Mouse (Mus musculus): Measurements from ENCODE around the gene Kif17.
A peak's percentile ranks its signal among the peaks of the same experiment; 100 is the strongest.

Gene Kif17

GRCm38 (mm10) chr4:138261843-138262681 lies 11.8 kb downstream of the Kif17 start:
- peak; percentile 88 for DNase-seq

GRCm38 (mm10) chr4:138267869-138268268 lies 17.6 kb downstream of the Kif17 start:
- no peak for DNase-seq

GRCm38 (mm10) chr4:138272011-138272997 lies 22.1 kb downstream of the Kif17 start:
- DNase-seq = peak; percentile 55

DNA sequence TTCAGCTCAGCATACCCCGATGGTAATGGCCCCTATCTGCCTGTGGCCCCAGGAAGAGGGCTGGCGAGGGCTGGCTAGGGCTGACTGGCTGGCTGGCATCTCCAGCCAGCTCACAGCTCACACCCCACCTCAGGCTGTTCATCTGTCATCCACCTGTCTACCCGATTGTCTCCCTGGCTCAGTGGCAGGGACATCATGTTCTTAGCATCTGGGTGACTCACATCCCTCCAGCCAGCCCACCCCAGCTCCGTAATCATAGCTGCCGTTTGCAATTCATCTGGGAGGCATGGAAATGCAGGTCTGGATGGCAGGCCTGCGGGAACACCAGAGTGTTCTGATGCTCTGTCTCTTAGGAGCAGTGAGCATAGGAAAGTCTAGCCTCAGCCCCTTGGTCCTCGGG lies 28.1 kb downstream of the Kif17 start:
- no peak for DNase-seq

DNA sequence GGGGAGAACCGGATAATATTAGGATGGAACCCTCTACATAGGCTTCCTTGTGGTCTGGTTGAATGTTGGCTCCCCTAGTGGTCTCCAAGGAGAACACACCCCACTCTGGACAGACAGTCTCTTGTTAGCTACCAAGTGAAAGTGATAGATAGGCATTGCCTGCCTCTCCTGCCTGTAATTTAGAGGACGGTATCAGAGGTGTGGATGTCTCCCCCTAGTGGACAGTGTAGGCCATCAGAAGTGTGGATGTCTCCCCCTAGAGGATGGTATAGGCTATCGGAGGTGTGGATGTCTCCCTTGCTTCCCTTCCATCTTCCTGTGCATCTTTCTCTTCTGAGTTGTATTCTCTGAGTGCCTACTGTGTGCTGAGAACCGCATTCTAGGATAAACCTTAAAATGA lies 32.6 kb downstream of the Kif17 start:
- peak; percentile 80 for DNase-seq

DNA sequence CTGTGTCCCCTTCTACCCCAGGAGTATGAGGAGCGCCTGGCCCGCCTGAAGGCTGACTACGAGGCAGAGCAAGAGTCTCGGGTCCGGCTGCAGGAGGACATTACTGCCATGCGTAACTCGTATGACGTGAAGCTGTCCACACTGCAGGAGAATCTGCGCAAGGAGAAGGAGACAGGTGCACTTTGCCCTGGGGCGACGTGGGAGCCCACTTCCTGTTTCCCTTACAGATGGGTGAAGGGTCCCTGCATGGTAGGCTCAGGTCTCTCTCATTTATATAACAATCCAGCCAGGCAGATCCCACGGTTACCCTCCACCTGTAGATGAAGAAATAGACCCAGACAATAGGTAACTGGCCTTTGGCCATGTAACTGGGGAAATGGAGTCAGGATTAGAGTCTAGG lies 36.2 kb downstream of the Kif17 start:
- no peak for DNase-seq

DNA sequence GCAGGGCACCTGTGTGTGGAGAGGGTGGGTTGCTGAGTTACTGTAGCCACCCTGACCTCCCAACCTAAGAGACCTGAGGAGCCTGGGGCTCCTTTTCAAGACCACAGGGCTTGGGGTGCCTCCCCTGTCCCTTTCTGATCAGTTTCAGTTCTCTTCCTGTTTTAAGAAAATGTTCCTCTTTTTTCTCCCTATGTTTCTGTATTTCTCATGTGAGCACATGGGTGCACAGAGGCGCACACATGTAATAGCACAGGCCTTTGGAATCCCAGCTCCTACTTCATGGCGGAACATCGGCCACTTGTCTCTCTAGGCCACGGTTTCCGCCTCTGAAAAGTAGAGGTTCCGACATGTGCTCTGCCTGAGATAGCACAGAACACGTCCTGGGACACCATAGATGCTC lies 38.5 kb downstream of the Kif17 start:
- no peak for DNase-seq

GRCm38 (mm10) chr4:138292028-138292427 lies 41.8 kb downstream of the Kif17 start:
- no peak for DNase-seq

DNA sequence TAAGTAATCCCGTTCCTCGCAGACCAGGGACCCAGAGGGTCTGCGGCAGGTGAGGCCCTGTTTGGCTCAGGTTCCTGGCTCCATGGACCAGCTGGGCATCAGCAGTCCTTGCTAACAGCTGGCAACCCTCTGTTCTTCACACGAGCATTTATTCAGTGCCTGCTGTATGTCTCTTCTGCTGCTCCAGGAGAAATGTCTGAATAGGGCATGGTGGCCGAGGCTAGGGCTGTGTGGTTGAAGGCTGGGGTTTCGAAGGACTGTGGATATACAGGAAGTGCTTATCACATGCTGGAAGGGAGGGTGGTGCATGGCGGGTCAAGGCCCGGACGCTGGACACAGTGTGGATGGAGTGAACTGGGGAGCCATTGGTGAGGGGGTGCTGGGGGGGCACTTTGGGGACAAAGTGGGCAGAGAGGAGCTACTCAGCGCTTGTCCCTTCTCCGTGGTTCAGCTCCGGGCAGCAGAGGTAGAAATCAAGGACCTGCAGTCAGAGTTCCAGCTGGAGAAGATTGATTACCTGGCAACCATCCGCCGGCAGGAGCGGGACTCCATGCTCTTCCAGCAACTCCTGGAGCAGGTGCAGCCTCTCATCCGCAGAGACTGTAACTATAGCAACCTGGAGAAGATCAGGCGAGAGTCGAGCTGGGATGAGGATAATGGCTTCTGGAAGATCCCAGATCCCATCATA lies 43.2 kb downstream of the Kif17 start:
- DNase-seq = no peak

DNA sequence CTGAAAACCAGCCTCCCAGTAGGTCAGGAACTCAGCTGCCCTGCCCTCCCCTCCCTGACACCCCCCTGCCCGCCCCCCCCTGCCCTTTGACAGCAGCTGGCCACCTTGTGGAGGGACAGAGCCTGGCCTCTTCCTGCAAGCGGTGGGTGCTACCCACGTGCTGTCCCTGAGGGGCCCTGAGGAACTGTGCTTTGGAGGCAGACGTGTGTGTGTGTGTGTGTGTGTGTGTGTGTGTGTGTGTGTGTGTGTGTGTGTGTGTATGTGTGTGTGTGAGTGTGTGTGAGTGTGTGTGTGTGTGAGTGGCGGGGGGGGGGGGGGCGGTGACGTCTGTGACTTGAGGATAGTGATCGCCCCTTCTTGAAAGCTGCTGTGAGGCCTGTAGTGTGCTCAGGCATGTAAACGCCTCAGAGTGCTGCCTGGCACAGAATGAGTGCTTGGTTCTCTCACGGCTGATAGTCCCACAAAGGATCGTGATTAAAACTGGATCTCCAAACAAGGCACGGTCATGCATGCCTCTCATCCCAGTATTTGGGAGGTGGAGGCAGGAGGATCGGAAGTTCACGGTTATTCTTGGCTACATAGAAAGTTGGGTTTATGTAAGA lies 43.8 kb downstream of the Kif17 start:
- DNase-seq = no peak

DNA sequence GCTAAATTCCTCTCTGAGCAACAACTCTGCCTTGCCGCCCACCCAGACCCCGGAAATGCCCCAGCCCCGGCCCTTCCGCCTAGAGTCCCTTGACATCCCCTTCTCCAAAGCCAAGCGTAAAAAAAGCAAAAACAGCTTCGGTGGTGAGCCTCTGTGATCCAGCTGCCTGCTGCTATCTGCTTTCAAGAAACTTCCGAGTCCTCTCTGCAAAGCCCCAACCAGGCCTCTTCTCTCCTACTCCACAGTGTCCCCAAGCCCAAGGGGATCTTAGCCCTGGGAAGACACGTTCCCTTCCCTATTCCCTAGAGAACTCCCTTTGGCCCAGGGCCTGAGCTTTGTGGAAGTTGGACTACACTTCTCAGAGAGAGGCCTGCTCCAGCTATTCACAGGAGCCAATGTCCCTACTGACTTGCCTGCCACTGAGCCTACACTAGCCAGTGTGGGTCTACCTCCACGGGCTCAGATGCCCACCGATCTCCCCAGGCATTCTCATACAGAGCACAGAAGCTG lies 51.1 kb downstream of the Kif17 start:
- no peak for DNase-seq

- no peak for DNase-seq
Observed at GRCm38 (mm10) chr4:138303011-138303410, 52.8 kb downstream of the Kif17 start.

DNA sequence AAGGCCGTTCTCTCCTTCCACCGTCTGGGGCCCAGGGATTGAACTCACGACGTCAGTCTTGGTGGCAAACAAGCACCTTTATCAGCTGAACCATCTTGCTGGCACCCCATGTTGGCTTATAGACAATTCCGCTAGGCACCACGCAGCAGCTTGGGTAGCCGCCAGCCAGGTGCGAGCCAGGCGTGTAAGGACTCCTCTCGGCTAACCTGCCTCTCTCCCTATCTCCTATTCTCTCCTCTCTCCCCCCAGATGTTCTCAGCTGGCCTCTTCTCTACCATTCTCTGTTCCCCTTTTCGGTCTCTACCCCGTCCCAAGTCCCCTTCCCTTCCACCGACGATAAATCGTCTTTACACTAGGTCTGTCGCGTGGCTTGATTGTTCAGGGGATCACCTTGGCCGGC lies 53.5 kb downstream of the Kif17 start:
- no peak for DNase-seq

- DNase-seq = peak; percentile 99
Observed at GRCm38 (mm10) chr4:138304340-138305104, 54.3 kb downstream of the Kif17 start, which contains the start of gene Ddost. TSS of gene Ddost (plus strand) at chr4:138304730.

DNA sequence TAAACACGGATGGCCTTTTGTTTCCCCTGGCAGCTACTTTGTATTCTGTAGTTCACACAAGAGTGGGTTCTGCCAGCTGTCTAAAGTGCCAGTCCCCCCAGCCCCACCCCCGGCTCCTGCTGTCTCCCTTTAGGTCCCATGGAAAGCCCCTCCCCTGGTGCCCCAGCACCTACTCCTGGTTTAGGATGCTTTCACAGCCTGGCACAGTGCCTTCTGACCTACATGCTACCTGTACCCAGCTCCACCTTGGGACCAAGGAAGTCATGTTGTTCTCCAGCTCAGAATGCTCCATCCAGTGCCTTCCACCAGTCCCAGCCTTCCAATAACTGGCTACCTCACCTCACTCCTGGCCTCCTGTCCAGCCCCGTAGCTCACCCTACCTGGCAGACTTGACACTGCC lies 56.8 kb downstream of the Kif17 start:
- no peak for DNase-seq

GRCm38 (mm10) chr4:138307739-138308138 lies 57.5 kb downstream of the Kif17 start:
- no peak for DNase-seq

- no peak for DNase-seq
Observed at GRCm38 (mm10) chr4:138310311-138310910, 60.2 kb downstream of the Kif17 start.

GRCm38 (mm10) chr4:138311595-138311994 lies 61.4 kb downstream of the Kif17 start:
- peak; percentile 68 for DNase-seq

GRCm38 (mm10) chr4:138312105-138312504 lies 61.9 kb downstream of the Kif17 start:
- no peak for DNase-seq

DNA sequence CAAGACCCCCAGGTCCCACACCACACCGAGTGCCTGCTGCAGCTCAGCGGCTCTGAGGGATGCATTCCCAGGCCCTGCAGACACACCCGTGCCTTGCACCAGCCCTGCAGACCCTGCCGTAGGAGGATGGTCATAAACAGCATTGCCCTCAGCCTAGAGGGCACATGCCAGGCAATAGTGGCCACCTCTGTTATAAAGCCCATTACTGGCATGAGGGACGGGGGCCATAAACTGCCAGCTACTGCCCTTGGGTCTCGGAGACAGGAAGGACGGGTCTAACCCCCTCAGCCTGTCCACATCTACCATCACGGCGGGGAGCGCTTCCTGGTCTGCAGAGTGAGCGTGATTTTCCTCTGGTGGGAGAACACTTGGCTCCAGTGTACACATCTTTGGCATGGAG lies 62.8 kb downstream of the Kif17 start:
- DNase-seq = no peak

- DNase-seq = no peak
Observed at GRCm38 (mm10) chr4:138313795-138314194, 63.6 kb downstream of the Kif17 start.

Measured in lung, postnatal 36 days (tissue).